ENCODE assay signal across 13 mouse cellular contexts in the genomic region with DNA sequence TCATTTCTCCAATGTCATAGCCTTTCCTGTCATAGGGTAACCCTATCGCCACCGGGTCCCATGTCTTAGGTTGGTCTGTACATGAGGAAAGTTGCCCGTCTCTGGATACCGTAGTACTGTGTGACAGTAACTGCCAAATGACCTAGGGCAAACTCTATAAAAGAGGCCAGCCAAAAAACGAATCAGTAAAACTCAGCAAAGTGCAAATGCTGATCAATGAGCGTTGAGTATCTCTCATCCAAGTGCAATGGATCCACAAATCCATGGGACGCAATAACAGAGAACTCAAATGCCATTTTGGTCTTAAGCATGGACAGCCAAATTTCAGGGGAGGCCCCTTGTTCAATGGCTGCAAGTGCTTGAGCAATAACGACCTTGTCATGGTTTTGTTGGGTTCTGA. TPM values are rescaled to one million over a fixed set of nuclear protein-coding genes. Genes with fewer than 3 reads are reported as not detected.
A peak's percentile ranks its signal among the peaks of the same experiment; 100 is the strongest.
DNase-seq lines count a peak whose midpoint lies in the region; TF ChIP-seq lines count a peak whose summit lies in the region.
"Not testable (repeated sequence)": the region's sequence is repeated elsewhere in the genome, so short reads cannot be mapped to it uniquely, and the experiment has no call there.
"Had no signal": no experiment of that assay in that cellular context is flagged by ENCODE, and none has a peak within 500 bp of the region (broad histone marks: within the 10 kb centered on the region; RNA-seq: fewer than 3 reads in every experiment).

No protein-coding gene starts in this region.

- H3K36me3 ChIP-seq in liver, adult 2 months (ENCODE audit: control insufficient read depth, insufficient read depth, low read length): not testable (repeated sequence)

- H3K27ac ChIP-seq in liver, adult 2 months (replicated peaks; ENCODE audit: insufficient read depth, low read depth, low read length): not testable (repeated sequence)

- 44% methylated on average over 8 of the region's 8 CpGs for WGBS in liver, adult 2 months

- TF ChIP-seq POLR2A in liver, adult 2 months (IDR thresholded peaks at IDR 0.05; ENCODE audit: extremely low read depth, insufficient read depth, low read length): not testable (repeated sequence)

- H3K27me3 ChIP-seq in liver, adult 2 months (ENCODE audit: control insufficient read depth, insufficient read depth, low read length): not testable (repeated sequence)

- H3K4me3 ChIP-seq in liver, adult 2 months (ENCODE audit: insufficient read depth, low read depth, low read length): not testable (repeated sequence)

- DNase-seq in heart, adult 11 months: peak; percentile 51
- DNase-seq in liver, adult 2 months (ENCODE audit: extremely low read depth, low read depth, low spot score): peak; percentile 61
- peak; percentile 11 for DNase-seq in testis, postnatal 10 days (ENCODE audit: low spot score)

- H3K9ac ChIP-seq in liver, adult 2 months (ENCODE audit: low read depth, low read length): not testable (repeated sequence)

- H3K4me1 ChIP-seq in liver, adult 2 months (ENCODE audit: control insufficient read depth, insufficient read depth, low read length): not testable (repeated sequence)

- not testable (repeated sequence) for H3K79me2 ChIP-seq in liver, adult 2 months (ENCODE audit: control insufficient read depth, insufficient read depth, low read length)

- TF ChIP-seq CTCF in liver, adult 2 months (IDR thresholded peaks at IDR 0.05; ENCODE audit: low read depth, low read length): not testable (repeated sequence)

RNA-seq across cellular contexts. Expression of gene Tmem38b, which starts 22.2 kb away (rescaled TPM):
- 29.5 and 33.2 TPM in 2 replicates for total RNA-seq in liver, adult 2 months (2014; rRNA removed)
- polyA plus RNA-seq in liver, adult 2 months (2012; rRNA removed): 37.3 and 44.7 TPM in 2 replicates

RNA-seq across cellular contexts. Expression of gene Tal2, which starts 24.2 kb away (rescaled TPM):
- under 0.01 TPM in 1 of 2 replicates, not detected in the other for total RNA-seq in liver, adult 2 months (2014; rRNA removed)
- not detected in 2 replicates for polyA plus RNA-seq in liver, adult 2 months (2012; rRNA removed)
- total RNA-seq: adrenal gland, adult 18-20 months; adrenal gland, adult 2 months; adrenal gland, postnatal 25 days; adrenal gland, postnatal 36 days; CH12.LX; MEL had no signal
- polyA plus RNA-seq: activated CD4-positive, CD25-positive, alpha-beta regulatory T cell, adult 4 months; adrenal gland, adult 2 months; CD4-positive, CD25-positive, alpha-beta regulatory T cell, adult 4 months; G1E; Patski had no signal

Comparison
In these comparisons a context has a peak if more than half of its experiments do, and no peak if none do; other contexts are left out.
1. DNase-seq: peak in every context shown above with its lines; median percentile 61 in liver, adult 2 months; 51 in heart, adult 11 months; 11 in testis, postnatal 10 days.